Mouse (Mus musculus): ENCODE results near the gene Gjd3.
"Not testable (repeated sequence)": the region's sequence is repeated elsewhere in the genome, so short reads cannot be mapped to it uniquely, and the experiment has no call there.

Gjd3 gene

GRCm38 (mm10) chr11:98982773-98983133 lies at the start of gene Gjd3:
Gene Gjd3 (minus strand): TSS chr11:98983016.
- DNase-seq (ENCODE audit: low read depth, low spot score), result no peak

GRCm38 (mm10) chr11:99026899-99027440 lies 44.2 kb upstream of the Gjd3 start:
- DNase-seq (ENCODE audit: low read depth, low spot score), result no peak

DNA sequence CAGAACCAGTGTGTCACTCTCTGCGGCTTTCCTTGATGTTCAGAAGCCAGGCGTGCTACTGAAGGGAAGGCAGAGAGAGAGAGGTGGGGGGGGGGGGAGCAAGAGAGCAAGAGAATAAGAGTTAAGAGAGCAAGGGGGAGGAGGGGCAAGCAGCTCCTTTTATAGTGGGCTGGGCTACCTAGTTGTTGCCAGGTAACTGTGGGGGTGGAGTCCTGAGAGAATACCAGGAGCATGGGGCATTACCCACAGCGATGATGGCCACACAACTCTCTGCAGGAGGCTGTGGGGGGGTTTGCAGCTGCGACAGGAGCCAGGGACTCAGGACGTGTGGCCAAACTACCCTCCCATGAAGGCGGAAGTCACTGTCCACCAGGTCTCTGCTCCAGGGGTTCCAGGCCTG lies 43.1 kb upstream of the Gjd3 start:
- peak; percentile 83 for DNase-seq (ENCODE audit: low read depth, low spot score)

DNA sequence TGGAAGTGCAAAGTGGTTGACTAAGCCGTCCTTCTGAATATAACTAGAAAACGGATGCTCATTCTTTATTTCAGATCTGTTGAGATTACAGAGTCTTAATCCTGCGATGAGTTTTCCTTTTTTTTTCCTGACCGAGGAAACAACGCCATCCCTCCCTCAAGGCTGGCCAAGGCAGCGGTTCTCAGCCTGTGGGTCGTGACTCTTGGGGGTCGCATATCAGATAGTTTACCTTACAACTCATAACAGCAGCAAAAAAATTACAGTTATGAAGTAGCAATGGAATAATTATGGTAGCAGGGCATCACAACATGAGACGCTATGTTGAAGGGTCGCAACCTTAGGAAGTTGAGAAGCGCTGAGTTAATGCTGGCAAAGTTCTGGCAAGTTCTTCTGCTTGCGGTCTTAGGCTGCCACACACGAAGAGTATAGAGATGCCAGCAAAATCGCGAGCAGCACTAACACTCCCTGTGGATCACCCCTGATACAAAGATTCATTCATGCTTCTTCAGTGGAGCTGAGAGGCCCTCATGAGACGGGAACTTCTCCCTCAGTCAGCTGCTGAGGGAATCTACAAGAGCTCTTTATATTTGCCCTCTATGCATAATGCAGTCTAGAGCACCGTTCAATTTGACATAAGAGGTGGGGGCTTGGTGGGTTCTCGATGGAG lies 41.8 kb upstream of the Gjd3 start:
- DNase-seq (ENCODE audit: low read depth, low spot score), result no peak

DNA sequence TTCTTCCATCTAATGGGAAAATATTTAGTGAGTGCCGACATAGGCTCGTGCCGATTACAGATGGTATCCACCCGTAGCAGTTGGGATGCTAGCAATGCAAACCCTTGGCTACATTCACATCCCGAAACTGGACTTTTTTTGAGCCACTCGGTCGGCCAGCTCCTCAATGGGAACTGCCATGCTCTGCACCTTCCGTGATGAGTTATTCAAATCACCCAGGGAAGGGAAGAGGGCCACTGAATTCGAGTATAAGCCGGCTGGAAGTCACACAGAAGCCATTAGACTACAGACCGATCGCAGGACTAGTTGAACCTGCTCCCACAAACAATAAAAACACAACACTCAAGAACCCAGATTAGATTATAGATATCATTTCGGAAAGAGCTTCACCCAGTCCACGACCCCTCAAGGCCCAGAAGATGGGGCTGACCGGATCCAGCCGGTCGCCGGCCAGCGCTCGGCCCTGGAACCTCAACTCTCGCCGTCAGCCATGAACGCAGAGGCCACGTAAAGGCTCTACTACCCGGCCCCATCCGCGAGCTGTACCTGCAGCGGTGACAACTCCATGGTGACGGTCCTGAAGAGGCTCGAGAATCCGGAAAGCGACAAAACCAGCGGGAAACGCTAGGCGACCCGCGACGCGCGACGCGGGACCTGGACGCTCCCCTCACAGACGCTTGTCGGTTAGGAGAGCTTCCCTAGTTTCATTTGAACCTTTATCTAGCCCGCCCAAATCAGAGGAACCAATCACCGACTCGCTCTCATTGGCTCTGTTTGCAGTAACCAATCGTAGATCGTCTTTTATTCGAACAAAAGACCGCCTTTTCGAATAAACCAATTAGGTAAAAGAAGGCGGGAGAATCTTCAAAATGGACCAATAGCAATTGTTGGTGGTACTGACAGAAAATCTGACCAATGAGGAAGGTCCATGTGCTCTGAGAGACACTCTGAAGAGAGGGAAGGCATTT lies 41.0 kb upstream of the Gjd3 start, which contains the start of gene Top2a:
TSS of gene Top2a (minus strand) at position 690 of the 968 bp plus-strand sequence.
- peak; percentile 98 for DNase-seq (ENCODE audit: low read depth, low spot score)

DNA sequence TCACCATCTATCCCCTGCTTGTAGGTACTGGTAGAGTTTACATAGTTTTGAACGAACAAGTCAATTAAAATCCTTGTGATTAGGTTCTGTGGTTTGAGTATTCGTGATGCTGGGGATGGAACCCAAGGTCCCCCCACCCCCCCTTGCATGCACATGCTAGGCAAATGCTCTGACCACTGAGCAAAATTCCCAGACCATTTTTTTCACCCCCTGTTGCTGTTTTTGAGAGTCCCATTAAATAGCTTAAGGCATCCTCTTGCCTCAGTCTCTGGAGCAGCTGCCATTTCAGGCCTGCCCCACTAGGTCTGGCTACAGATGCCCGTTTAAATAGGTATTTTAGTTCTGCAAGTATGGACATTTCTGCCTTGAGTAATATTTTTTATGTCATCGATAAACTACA lies 40.3 kb upstream of the Gjd3 start:
- DNase-seq (ENCODE audit: low read depth, low spot score), result peak; percentile 19

DNA sequence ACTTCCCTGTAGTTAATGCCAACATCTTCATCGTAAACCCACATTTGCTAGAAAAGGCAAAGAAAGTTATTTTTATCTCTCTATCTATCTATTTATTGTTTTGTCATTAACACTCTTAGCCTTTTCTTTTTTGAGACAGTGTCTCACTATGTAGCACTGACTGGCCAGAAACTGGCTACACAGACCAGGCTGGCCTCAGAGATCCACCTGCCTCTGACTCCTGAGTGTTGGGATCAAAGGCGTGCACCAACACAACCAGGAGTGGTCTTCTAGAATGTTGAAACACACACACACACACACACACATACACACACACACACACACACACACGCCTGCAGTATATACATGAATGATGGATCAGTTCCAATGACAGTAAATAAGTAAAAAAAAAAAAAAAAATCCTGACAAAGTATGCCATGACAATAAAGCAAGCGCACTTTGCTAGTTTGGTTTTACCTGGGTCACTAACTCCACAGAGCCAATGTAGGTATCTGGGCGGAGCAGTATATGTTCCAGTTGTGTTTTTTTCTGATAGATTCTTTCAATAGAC lies 39.6 kb upstream of the Gjd3 start:
- DNase-seq (ENCODE audit: low read depth, low spot score), result no peak

DNA sequence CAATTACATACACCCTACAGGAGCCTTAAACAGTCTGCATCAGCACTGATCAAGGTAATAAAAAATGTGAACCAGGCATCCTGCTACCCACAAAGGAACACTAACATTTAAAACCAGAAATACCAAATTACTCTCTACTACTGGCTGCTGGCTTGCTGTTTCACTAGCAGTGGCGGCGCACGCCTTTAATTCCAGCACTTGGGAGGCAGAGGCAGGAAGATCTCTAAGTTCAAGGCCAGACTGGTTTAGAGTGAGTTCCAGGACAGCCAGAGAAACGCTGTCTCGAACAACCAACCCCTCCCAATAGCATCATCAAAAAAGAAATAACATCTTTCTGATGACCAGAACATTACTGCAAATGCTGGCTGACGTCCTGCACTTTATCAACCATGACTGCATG lies 37.0 kb upstream of the Gjd3 start:
- no peak for DNase-seq (ENCODE audit: low read depth, low spot score)

- no peak for DNase-seq (ENCODE audit: low read depth, low spot score)
These were observed 31.0 kb upstream of the Gjd3 start for GRCm38 (mm10) chr11:99013856-99014255.

DNA sequence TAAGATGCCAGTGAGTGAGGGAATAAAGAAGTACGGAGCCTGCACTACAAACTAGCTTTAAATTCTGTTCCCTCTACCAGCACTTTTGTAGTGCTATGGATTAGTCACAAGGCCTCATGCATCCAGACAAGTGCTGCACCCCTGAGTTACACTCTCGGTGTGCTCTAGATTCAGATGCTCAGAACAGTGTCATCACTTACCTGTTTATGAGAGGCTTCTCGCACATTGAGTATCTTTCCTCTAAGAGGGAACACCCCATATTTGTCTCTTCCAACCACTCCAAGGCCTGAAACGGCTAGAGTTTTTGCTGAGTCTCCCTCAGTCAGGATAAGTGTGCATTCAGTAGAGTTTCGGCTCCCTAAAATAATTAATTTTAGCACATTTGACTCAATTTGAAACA lies 27.9 kb upstream of the Gjd3 start:
- no peak for DNase-seq (ENCODE audit: low read depth, low spot score)

DNA sequence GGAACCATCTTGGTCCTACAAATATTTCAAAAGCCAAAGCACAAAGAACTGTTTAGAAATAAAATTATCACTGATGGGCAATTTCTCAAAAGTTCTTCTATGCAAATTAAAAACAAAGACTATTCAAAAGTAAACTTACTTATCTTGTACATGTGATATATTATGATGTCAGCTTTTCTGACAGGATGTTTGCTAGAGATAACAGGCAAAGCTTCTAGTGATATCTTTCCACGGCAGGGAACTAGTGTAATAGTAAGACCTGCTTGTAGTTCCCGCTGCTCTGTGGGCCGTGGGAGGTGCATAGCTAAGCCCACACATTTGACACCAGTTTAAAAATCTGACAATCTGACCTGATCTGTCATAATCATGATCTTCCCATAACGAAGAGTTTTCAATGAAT lies 27.3 kb upstream of the Gjd3 start:
- DNase-seq (ENCODE audit: low read depth, low spot score), result no peak

- DNase-seq (ENCODE audit: low read depth, low spot score), result no peak
These were observed 24.0 kb upstream of the Gjd3 start for GRCm38 (mm10) chr11:99006788-99007187.

DNA sequence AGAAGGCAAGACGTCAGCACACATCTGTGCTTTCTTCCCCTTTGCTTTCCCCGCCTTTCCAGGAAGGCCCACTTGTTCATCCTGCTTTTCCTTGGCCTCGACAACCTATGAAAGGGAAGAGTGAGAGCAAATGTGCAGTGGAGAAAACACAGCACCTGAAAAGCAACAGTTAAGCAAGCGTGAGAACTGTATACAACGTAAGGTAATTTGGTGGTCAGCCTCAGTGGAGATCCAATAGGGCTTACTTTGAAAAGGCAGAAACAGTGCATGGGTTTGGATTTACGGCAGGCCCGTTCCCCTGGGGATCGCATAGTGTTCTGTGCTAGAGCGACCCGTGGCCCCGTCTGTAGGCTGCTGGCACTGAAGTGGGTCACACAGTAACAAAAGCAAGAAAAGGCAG lies 16.4 kb upstream of the Gjd3 start:
- DNase-seq (ENCODE audit: low read depth, low spot score), result no peak

- no peak for DNase-seq (ENCODE audit: low read depth, low spot score)
These were observed 16.0 kb upstream of the Gjd3 start for GRCm38 (mm10) chr11:98998776-98999175.

GRCm38 (mm10) chr11:98997659-98998058 lies 14.8 kb upstream of the Gjd3 start:
- no peak for DNase-seq (ENCODE audit: low read depth, low spot score)

DNA sequence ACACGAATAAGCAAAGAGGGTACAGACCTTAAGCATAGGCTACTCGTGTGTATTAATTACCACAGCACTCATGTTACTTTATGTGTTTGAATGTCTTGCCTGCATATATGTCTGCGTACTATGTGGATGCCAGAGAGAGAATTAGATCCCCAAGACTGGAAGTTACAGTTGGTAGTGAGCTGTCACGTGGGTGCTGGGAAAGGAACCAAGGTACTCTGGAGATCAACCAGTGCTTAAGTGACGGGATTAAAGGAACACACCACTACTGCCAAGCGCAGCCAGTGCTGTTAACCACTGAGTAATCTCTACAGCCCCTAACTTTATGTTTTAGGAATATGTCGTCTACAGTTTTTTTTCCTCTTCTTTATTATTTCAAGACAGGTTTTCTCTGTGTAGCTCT lies 13.2 kb upstream of the Gjd3 start:
- DNase-seq (ENCODE audit: low read depth, low spot score), result no peak

DNA sequence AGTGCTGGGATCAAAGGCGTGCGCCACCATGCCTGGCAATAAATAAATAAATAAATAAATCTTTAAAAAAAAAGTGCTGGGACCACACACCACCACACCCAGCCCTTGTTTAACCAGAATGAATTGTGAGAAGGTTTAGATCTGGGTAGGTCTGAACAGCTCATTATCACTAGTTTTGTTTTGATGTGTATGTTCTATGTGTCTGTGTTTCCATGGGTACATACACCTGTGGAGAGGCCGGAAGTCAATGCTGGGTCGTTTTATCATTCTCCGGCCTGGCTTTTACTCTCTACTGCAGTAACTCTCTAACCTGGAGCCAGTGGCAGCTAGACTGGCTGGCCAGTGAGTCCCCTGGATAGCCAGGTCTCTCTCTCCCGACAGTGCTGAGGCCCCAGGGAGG lies 8.1 kb upstream of the Gjd3 start:
- no peak for DNase-seq (ENCODE audit: low read depth, low spot score)

DNA sequence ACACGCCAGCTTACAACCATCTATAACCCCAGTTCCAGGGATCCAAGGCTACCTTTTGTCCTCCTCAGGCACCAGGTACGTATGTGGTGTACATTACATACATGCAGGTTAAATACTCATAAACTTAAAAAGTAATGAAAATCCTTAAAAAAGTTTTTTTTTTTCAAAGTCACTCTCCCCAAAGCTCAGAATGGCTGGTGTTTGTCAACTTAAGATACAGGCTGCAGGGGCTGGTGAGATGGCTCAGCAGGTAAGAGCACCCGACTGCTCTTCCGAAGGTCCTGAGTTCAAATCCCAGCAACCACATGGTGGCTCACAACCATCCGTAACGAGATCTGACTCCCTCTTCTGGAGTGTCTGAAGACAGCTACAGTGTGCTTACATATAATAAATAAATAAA lies 5.4 kb upstream of the Gjd3 start:
- not testable (repeated sequence) for DNase-seq (ENCODE audit: low read depth, low spot score)

DNA sequence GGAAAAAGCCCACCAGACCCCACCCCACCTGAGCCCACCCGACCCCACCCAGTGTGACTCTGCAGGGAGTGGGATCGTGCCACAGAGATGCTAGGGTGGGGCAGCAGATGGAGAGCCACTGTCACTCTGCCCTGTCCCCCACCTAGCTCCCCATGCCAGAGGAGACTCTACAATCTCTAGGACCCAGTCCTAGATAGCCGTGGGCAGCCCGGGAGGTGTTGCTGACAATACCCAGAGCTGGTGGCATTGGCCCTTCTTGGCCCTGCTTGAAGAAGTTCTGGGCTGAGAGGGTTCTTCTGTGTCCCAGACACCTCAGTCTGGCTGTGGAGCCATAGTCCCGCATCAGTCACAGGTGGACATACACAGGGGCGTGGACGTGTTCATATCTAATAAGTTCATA lies 2.7 kb upstream of the Gjd3 start:
- DNase-seq (ENCODE audit: low read depth, low spot score), result no peak

DNA sequence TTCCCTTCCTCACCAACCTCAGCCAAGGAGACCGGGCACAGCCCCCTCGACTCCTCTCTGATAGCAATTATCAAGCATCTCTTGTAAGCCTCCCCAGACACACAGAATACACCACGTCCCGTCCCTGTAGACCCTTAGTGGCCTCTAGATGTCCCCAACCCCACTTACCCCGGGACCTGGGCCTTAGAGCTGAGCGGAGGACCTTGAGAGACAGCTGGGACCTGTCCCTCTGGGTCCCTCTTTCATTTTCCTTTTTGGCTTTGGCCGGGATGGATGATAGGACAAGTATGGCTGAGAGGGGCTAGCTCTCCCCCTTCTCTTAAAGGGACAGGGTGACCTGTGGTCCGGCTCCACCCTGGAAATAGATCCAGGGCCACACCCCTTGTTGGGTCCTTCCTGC lies 735 bp upstream of the Gjd3 start:
- no peak for DNase-seq (ENCODE audit: low read depth, low spot score)

- peak; percentile 86 for DNase-seq (ENCODE audit: low read depth, low spot score)
These were observed 631 bp downstream of the Gjd3 start for GRCm38 (mm10) chr11:98981997-98982772.

All from ZHBTc4 (cell line).